Mouse (Mus musculus): Measurements from ENCODE around the gene Kcns3. TPM values are rescaled to one million over a fixed set of nuclear protein-coding genes. Genes with fewer than 3 reads are reported as not detected.

Kcns3 gene
- polyA plus RNA-seq, 1 experiment from 2014 or later, result 0.59 TPM

GRCm38 (mm10) chr12:11150192-11150935 is 492 bp downstream of the Kcns3 start:
- H3K27me3 ChIP-seq (replicated peaks), result peaks cover 43% of the 10 kb centered on the region
- no peaks in the 10 kb centered on the region for H3K9me3 ChIP-seq
- peak overlapping the region; percentile 41 for H3K9ac ChIP-seq
- H3K27ac ChIP-seq, result no peak overlapping the region
- peak overlapping the region; percentile 99 for H3K4me2 ChIP-seq
- H3K4me3 ChIP-seq, result peak overlapping the region; percentile 56
- no peaks in the 10 kb centered on the region for H3K36me3 ChIP-seq (replicated peaks)
- WGBS, result under 1% methylated on average over 66 of the region's 66 CpGs
- ATAC-seq (replicated peaks), result peak; percentile 85
- H3K4me1 ChIP-seq, result peaks cover 19% of the 10 kb centered on the region

GRCm38 (mm10) chr12:11149421-11150191 is 1.2 kb downstream of the Kcns3 start:
- peak overlapping the region; percentile 99 for H3K4me2 ChIP-seq
- peaks cover 19% of the 10 kb centered on the region for H3K4me1 ChIP-seq
- H3K36me3 ChIP-seq (replicated peaks), result no peaks in the 10 kb centered on the region
- H3K4me3 ChIP-seq, result peak overlapping the region; percentile 56
- peak overlapping the region; percentile 41 for H3K9ac ChIP-seq
- peak; percentile 79 for ATAC-seq (replicated peaks)
- peaks cover 43% of the 10 kb centered on the region for H3K27me3 ChIP-seq (replicated peaks)
- no peaks in the 10 kb centered on the region for H3K9me3 ChIP-seq
- WGBS, result under 1% methylated on average over 39 of the region's 41 CpGs
- no peak overlapping the region for H3K27ac ChIP-seq

GRCm38 (mm10) chr12:11149121-11149420 is 1.8 kb downstream of the Kcns3 start:
- ATAC-seq (replicated peaks), result peak; percentile 57
- under 1% methylated on average over 13 of the region's 14 CpGs for WGBS
- no peak overlapping the region for H3K27ac ChIP-seq

GRCm38 (mm10) chr12:11144894-11145293 is 6.0 kb downstream of the Kcns3 start:
- WGBS, result 69% methylated on average over 1 of the region's 1 CpGs
- H3K36me3 ChIP-seq (replicated peaks), result no peaks in the 10 kb centered on the region
- H3K27ac ChIP-seq, result no peak overlapping the region
- peaks cover 20% of the 10 kb centered on the region for H3K27me3 ChIP-seq (replicated peaks)
- H3K9me3 ChIP-seq, result no peaks in the 10 kb centered on the region
- no peak overlapping the region for H3K9ac ChIP-seq
- ATAC-seq (replicated peaks), result no peak
- H3K4me3 ChIP-seq, result no peak overlapping the region
- H3K4me1 ChIP-seq, result peaks cover 13% of the 10 kb centered on the region
- H3K4me2 ChIP-seq, result no peak overlapping the region

More at GRCm38 (mm10) chr12:11149121-11149420, 1.8 kb downstream of the Kcns3 start:
- Histone ChIP-seq H3K36me3 (replicated peaks) (no peaks in the 10 kb centered on the region), H3K4me2 (peak overlapping the region; percentile 99), H3K27me3 (replicated peaks) (peaks cover 43% of the 10 kb centered on the region), H3K9ac (peak overlapping the region; percentile 41; the same call in 1 of the 2 replicates), H3K4me1 (peaks cover 19% of the 10 kb centered on the region), H3K4me3 (peak overlapping the region; percentile 56), H3K9me3 (no peaks in the 10 kb centered on the region)

DNA sequence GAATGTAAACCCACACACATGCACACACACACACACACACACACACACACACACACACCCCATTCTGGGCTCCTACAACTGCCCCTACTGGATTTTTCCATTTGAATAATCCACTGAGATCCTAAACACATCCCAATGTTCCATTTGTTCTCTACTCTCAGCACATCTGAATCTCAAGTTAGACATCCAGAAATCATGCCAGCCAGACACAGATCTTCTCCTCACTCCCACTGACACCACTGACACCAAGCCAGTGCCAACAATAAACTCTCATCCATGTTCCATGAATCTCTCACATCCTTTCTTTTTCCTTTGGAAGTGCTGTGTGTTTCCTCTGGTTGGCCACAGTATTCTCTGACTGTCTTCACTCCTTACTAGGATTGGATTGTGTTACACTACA is 18.4 kb downstream of the Kcns3 start:
- no peak for ATAC-seq (replicated peaks)
- Histone ChIP-seq H3K27me3 (replicated peaks) (no peaks in the 10 kb centered on the region), H3K4me1 (no peaks in the 10 kb centered on the region), H3K9ac (no peak overlapping the region), H3K27ac (no peak overlapping the region), H3K9me3 (no peaks in the 10 kb centered on the region), H3K36me3 (replicated peaks) (no peaks in the 10 kb centered on the region), H3K4me2 (no peak overlapping the region), H3K4me3 (no peak overlapping the region)

DNA sequence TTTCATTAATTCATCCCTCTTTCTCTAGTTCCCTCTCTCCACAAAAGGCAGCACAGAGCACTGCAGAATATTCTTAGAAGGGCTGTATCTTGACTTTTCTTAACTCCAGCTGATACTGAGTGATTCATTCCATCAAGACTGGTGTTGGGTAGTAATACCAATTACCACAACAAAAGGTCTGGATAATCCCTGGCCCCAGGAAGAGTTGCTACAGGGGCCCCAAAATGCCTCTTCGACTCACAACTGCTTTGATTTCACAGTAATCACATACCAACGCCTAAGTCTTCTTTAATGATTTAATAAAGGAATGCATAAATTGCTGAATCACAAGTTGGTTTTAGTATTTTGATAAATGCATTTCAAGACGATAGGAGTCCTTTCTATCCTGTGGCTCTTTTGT is 21.7 kb downstream of the Kcns3 start:
- Histone ChIP-seq H3K27me3 (replicated peaks) (no peaks in the 10 kb centered on the region), H3K4me1 (no peaks in the 10 kb centered on the region), H3K36me3 (replicated peaks) (no peaks in the 10 kb centered on the region), H3K27ac (no peak overlapping the region), H3K4me3 (no peak overlapping the region), H3K4me2 (no peak overlapping the region), H3K9ac (no peak overlapping the region), H3K9me3 (no peaks in the 10 kb centered on the region)
- 9% methylated on average over 3 of the region's 3 CpGs for WGBS
- ATAC-seq (replicated peaks), result no peak

DNA sequence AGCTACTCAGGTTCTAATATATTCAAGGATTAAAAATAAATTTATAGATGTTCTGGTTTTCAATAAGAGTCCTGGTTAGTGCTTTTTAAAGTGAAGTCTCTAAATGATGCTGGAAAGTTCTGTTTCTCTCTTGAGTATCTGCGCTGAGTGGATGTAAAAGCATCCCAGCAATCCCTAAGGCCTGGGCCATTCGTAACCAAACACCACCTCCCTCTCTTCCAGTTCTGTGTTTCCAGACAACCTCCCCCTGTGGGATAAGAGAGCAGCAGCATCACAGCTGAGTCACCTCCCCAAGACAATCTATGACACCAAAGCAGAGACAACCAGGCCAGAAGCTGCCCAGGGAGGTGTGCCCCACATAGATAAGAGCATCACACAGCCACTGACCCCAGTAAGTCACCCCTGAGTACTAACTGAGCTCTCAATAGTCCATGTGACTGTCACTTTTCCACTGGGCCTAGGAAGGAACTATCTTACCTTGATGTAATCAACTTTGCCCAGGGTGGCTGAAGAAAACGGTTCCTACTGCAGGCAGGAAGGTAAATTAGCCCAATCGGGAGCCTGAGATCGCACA is 24.6 kb downstream of the Kcns3 start:
- Histone ChIP-seq H3K36me3 (replicated peaks) (no peaks in the 10 kb centered on the region), H3K4me2 (no peak overlapping the region), H3K9me3 (no peaks in the 10 kb centered on the region), H3K27ac (no peak overlapping the region), H3K27me3 (replicated peaks) (no peaks in the 10 kb centered on the region), H3K4me1 (no peaks in the 10 kb centered on the region), H3K9ac (no peak overlapping the region), H3K4me3 (no peak overlapping the region)
- WGBS, result 75% methylated on average over 5 of the region's 5 CpGs
- ATAC-seq (replicated peaks), result no peak

- ATAC-seq (replicated peaks), result no peak
- no peaks in the 10 kb centered on the region for H3K9me3 ChIP-seq
- H3K27me3 ChIP-seq (replicated peaks), result no peaks in the 10 kb centered on the region
- no peak overlapping the region for H3K9ac ChIP-seq
- no peak overlapping the region for H3K4me2 ChIP-seq
- WGBS, result 86% methylated on average over 3 of the region's 3 CpGs
- no peaks in the 10 kb centered on the region for H3K36me3 ChIP-seq (replicated peaks)
- no peaks in the 10 kb centered on the region for H3K4me1 ChIP-seq
- no peak overlapping the region for H3K4me3 ChIP-seq
- H3K27ac ChIP-seq, result no peak overlapping the region
Observed at GRCm38 (mm10) chr12:11101565-11101964, 49.3 kb downstream of the Kcns3 start.

DNA sequence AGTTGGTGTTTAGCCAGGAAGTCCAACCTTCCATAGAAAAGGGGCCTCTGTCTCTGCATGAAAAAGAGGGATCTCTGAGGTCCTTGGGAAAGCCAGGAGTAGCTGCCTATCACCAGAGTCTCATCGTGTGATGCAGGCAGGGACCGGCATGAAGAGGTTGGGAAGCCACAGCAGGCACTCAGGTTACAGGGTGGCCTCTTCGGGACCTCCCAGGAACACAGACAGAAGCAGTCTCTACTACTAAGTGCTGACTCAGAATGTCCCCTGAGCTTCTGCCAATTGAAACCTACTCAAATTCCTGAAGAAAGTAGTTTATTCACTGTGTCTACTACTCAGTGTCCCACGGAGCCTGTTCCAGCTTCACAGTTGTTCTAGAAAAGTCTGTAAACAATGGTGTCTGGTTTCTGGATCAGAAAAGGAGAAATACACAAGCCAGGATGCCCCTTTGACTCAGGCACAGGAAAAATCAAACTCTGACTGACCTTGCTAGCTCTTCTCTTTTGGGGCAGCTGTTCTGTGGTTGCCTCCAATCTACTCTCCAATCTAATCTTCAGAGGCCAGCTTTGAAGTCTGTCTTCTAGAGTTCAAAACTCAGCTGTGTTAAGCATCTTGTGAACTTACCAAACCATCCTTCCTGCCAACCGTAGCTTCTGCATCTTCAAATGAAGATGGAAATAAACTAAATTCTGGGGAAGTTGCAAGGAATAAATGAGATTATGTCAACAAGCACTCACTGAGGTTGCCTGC is 62.1 kb downstream of the Kcns3 start:
- WGBS, result 77% methylated on average over 5 of the region's 5 CpGs
- no peak overlapping the region for H3K4me3 ChIP-seq
- no peaks in the 10 kb centered on the region for H3K4me1 ChIP-seq
- H3K27me3 ChIP-seq (replicated peaks), result no peaks in the 10 kb centered on the region
- H3K9ac ChIP-seq, result no peak overlapping the region
- ATAC-seq (replicated peaks), result no peak
- H3K9me3 ChIP-seq, result no peaks in the 10 kb centered on the region
- no peak overlapping the region for H3K27ac ChIP-seq
- H3K4me2 ChIP-seq, result no peak overlapping the region
- no peaks in the 10 kb centered on the region for H3K36me3 ChIP-seq (replicated peaks)

DNA sequence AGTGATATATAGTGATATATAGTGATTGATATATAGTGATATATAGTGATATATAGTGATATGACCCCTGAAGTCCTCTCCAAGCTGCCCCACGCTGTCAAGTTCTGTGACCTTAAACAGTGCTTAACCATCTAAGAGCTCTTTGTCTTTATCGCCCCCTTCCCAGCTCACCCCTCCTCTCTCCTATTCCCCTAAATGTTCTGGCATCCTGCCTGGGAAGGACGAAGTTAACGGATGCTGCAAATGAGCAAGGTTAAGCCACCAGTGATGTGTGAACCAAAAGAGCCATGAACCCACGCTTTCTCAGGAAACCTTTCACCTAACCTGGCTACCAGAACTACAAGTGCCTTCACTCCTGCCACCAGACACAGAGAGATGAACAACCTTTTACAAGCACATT is 64.0 kb downstream of the Kcns3 start:
- ATAC-seq (replicated peaks), result no peak

GRCm38 (mm10) chr12:11071079-11071478 is 79.8 kb downstream of the Kcns3 start:
- Histone ChIP-seq H3K27ac (no peak overlapping the region), H3K4me2 (no peak overlapping the region), H3K4me3 (no peak overlapping the region), H3K4me1 (no peaks in the 10 kb centered on the region), H3K36me3 (replicated peaks) (no peaks in the 10 kb centered on the region), H3K27me3 (replicated peaks) (no peaks in the 10 kb centered on the region), H3K9me3 (no peaks in the 10 kb centered on the region), H3K9ac (no peak overlapping the region)
- ATAC-seq (replicated peaks), result no peak
- 97% methylated on average over 2 of the region's 2 CpGs for WGBS

More for the DNA sequence above, 64.0 kb downstream of the Kcns3 start:
- no peaks in the 10 kb centered on the region for H3K36me3 ChIP-seq (replicated peaks)
- H3K27me3 ChIP-seq (replicated peaks), result no peaks in the 10 kb centered on the region
- 85% methylated on average over 5 of the region's 5 CpGs for WGBS
- H3K27ac ChIP-seq, result no peak overlapping the region
- H3K9me3 ChIP-seq, result no peaks in the 10 kb centered on the region
- H3K9ac ChIP-seq, result no peak overlapping the region
- H3K4me2 ChIP-seq, result no peak overlapping the region
- no peaks in the 10 kb centered on the region for H3K4me1 ChIP-seq
- no peak overlapping the region for H3K4me3 ChIP-seq

GRCm38 (mm10) chr12:11066865-11067264 is 84.0 kb downstream of the Kcns3 start:
- ATAC-seq (replicated peaks), result peak; percentile 70
- Histone ChIP-seq H3K4me2 (no peak overlapping the region), H3K27ac (no peak overlapping the region), H3K9me3 (no peaks in the 10 kb centered on the region), H3K9ac (no peak overlapping the region), H3K4me3 (no peak overlapping the region), H3K27me3 (replicated peaks) (no peaks in the 10 kb centered on the region), H3K36me3 (replicated peaks) (no peaks in the 10 kb centered on the region), H3K4me1 (no peaks in the 10 kb centered on the region)
- WGBS, result 26% methylated on average over 2 of the region's 2 CpGs

Measured in midbrain, embryonic 15.5 days (tissue).